Mouse (Mus musculus) hindbrain, embryonic 14.5 days (tissue): ENCODE measurements around the gene Fbxo11. TPM values are rescaled to one million over a fixed set of nuclear protein-coding genes. Genes with fewer than 3 reads are reported as not detected.
"Not testable (repeated sequence)": the region's sequence is repeated elsewhere in the genome, so short reads cannot be mapped to it uniquely, and the experiment has no call there.

Source experiments
- ATAC-seq: fragments of 200-750 bp; cut with Nextera tagmentation; 2 replicates; pipeline ENCODE4 v1.8.0; 2017; ENCODE audit warnings: moderate number of reproducible peaks, mild to moderate bottlenecking, moderate TSS enrichment, moderate library complexity; ENCODE audit not compliant: low FRiP score
- DNase-seq: peaks from one replicate; pipeline ENCODE4 v3.0.0-alpha.2; 2015; ENCODE audit warnings: low spot score
- H3K27ac ChIP-seq: fragments of 300-500 bp; sonication (generic); 2 replicates; pipeline ENCODE4 v1.5.1; 2014; ENCODE audit warnings: mild to moderate bottlenecking, moderate library complexity
- H3K27me3 ChIP-seq: fragments of 300-500 bp; sonication (generic); 2 replicates; pipeline ENCODE4 v1.6.1; 2014; ENCODE audit warnings: mild to moderate bottlenecking, low read length, mixed read lengths; ENCODE audit not compliant: control insufficient read depth, insufficient read depth
- H3K36me3 ChIP-seq: fragments of 300-500 bp; sonication (generic); replicated peaks from 2 replicates; pipeline ENCODE4 v1.6.1; 2014; ENCODE audit not compliant: control insufficient read depth, insufficient read depth
- H3K4me1 ChIP-seq: fragments of 300-500 bp; sonication (generic); replicated peaks from 2 replicates; pipeline ENCODE4 v1.6.1; 2014; ENCODE audit warnings: antibody characterized with exemption, low read length, mixed read lengths; ENCODE audit not compliant: control insufficient read depth, insufficient read depth
- H3K4me2 ChIP-seq: fragments of 300-500 bp; sonication (generic); replicated peaks from 2 replicates; pipeline ENCODE4 v1.6.1; 2014; ENCODE audit warnings: mild to moderate bottlenecking, moderate library complexity
- H3K4me3 ChIP-seq: fragments of 300-500 bp; sonication (generic); replicated peaks from 2 replicates; pipeline ENCODE4 v1.5.1; 2014; ENCODE audit warnings: mild to moderate bottlenecking, low read length
- H3K9ac ChIP-seq: fragments of 300-500 bp; sonication (generic); 2 replicates; pipeline ENCODE4 v1.6.1; 2014
- H3K9me3 ChIP-seq: fragments of 300-500 bp; sonication (generic); 2 replicates; pipeline ENCODE4 v1.6.1; 2016; ENCODE audit warnings: low read length; ENCODE audit not compliant: control insufficient read depth
- WGBS: fragments of 180-500 bp; shearing (Covaris S2); extraction: QIAGEN DNeasy Blood & Tissue Kit; methylation state at CpG from one replicate; pipeline ENCODE4 v1.1.7; 2014; 5-methylcytosine and 5-hydroxymethylcytosine counted together
- polyA plus RNA-seq: library from polyadenylated mRNA; unstranded; fragments of >200 nt; fragmentation: Nextera tagmentation; extraction: Ambion mirVana; gene quantifications from 2 replicates; pipeline ENCODE4 v1.2.1, GENCODE M21; 2014

Fbxo11 gene
- polyA plus RNA-seq, 1 experiment from 2014 or later: 42.0 TPM

- H3K9me3 ChIP-seq: no peaks in the 10 kb centered on the region
- H3K36me3 ChIP-seq: no peaks in the 10 kb centered on the region
- 92% methylated on average over 13 of the region's 14 CpGs for WGBS
- no peaks in the 10 kb centered on the region for H3K4me1 ChIP-seq
- H3K27ac ChIP-seq: no peak overlapping the region
- no peak overlapping the region for H3K4me2 ChIP-seq
- DNase-seq: no peak
- no peaks in the 10 kb centered on the region for H3K27me3 ChIP-seq
- H3K4me3 ChIP-seq: no peak overlapping the region
- ATAC-seq: no peak
- H3K9ac ChIP-seq: no peak overlapping the region
Measured at GRCm38 (mm10) chr17:87963081-87964075, 101.7 kb downstream of the Fbxo11 start.

GRCm38 (mm10) chr17:87959931-87960330 is 105.2 kb downstream of the Fbxo11 start:
- not testable (repeated sequence) for H3K4me1 ChIP-seq, H3K27me3 ChIP-seq, DNase-seq, H3K9ac ChIP-seq, H3K4me2 ChIP-seq, ATAC-seq, H3K4me3 ChIP-seq, H3K27ac ChIP-seq, H3K9me3 ChIP-seq, H3K36me3 ChIP-seq
- 91% methylated on average over 5 of the region's 5 CpGs for WGBS

GRCm38 (mm10) chr17:87959406-87959805 is 105.7 kb downstream of the Fbxo11 start:
- not testable (repeated sequence) for H3K9me3 ChIP-seq

DNA sequence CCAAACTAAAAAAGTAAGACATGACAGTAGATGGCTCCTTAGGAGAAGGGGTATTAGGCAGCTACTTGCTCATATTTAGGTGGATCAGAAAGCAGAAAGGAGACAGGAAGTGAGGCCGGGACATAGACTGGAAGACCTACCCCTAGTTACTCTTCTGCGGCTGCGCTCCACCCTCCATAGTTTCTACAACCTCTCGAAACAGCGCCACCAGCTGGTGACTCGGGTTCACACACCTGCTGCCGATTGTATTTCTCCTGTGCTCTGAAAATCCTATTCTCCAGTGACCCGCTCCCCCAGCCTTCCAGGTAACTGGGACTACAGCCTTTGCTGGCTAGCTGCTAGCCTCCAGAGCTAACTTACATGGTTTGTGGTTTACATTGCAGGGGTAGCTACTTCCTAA is 106.8 kb downstream of the Fbxo11 start:
- Histone ChIP-seq H3K27me3 (no peaks in the 10 kb centered on the region), H3K9ac (no peak overlapping the region), H3K4me1 (no peaks in the 10 kb centered on the region), H3K4me3 (no peak overlapping the region), H3K9me3 (no peaks in the 10 kb centered on the region), H3K27ac (no peak overlapping the region), H3K36me3 (no peaks in the 10 kb centered on the region), H3K4me2 (no peak overlapping the region)
- no peak for DNase-seq
- ATAC-seq: no peak
- WGBS: 68% methylated on average over 8 of the region's 8 CpGs

More at GRCm38 (mm10) chr17:87959406-87959805, 105.7 kb downstream of the Fbxo11 start:
- H3K4me3 ChIP-seq, H3K36me3 ChIP-seq, ATAC-seq, H3K27me3 ChIP-seq, H3K4me2 ChIP-seq, H3K4me1 ChIP-seq, DNase-seq, H3K9ac ChIP-seq, H3K27ac ChIP-seq: not testable (repeated sequence)
- 94% methylated on average over 11 of the region's 11 CpGs for WGBS

DNA sequence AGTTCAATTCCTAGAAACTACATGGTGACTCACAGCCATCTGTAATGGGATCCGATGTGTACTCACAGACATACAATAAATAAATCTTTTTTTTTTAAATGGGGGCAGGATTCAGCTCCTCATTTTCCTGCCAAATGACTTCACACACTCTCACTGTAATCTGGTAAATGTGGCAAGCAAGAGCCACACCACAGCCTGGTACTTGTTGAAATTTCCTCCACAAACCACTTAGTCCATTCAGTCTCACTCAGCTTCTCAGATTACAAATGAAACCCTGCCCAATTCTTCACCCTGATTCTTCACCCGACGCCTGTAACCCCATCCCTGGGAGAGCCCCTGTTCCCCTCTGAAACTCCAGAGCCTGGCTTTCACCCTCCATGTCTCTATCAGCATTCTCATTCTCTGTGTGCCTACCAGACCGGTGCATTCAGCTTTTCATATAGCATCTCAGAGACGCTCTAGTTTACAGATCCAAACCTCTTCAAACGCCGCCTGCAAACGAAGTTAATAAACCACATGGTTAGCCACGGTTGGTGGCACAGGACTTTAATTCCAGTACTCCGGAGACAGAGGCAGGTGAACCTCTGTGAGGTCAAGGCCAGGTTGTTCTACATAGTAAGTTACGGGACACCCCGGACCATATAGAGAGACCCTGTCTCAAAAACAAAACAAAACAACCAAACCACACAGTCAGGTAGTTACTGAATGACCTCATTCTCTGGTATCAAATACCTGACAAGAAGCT is 107.8 kb downstream of the Fbxo11 start:
- H3K4me1 ChIP-seq: no peaks in the 10 kb centered on the region
- no peaks in the 10 kb centered on the region for H3K9me3 ChIP-seq
- DNase-seq (no peak), ATAC-seq (no peak)
- H3K27ac ChIP-seq: no peak overlapping the region
- H3K4me3 ChIP-seq: no peak overlapping the region
- no peaks in the 10 kb centered on the region for H3K27me3 ChIP-seq
- WGBS: 78% methylated on average over 12 of the region's 12 CpGs
- no peaks in the 10 kb centered on the region for H3K36me3 ChIP-seq
- H3K4me2 ChIP-seq: no peak overlapping the region
- no peak overlapping the region for H3K9ac ChIP-seq

DNA sequence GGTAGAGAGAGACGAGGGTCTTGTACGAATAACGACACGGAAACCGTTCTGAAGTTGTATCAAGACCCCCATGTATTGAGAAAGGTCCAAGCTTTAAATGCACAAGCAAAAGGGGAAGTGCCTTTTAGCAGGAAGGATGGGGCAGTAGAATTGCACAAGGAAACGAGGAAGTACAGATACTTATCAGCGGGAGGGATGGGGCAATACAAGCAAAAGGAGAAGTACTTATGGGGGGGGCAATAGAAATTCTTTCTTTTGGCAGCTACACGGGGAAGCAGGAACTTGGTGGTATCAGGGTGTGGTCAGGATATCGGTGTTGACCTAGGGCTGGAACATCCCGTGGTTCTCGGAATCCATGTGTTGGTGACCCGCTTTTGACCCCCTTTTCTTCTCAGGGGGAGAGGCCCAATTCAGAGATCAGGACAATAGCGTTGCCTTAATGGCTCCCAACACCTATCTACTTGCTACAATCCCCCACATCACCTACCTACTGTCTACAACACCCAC is 110.4 kb downstream of the Fbxo11 start:
- not testable (repeated sequence) for H3K27me3 ChIP-seq, ATAC-seq, H3K9me3 ChIP-seq, H3K4me1 ChIP-seq, H3K4me2 ChIP-seq, H3K9ac ChIP-seq, DNase-seq, H3K36me3 ChIP-seq, H3K27ac ChIP-seq, H3K4me3 ChIP-seq
- 94% methylated on average over 13 of the region's 13 CpGs for WGBS

DNA sequence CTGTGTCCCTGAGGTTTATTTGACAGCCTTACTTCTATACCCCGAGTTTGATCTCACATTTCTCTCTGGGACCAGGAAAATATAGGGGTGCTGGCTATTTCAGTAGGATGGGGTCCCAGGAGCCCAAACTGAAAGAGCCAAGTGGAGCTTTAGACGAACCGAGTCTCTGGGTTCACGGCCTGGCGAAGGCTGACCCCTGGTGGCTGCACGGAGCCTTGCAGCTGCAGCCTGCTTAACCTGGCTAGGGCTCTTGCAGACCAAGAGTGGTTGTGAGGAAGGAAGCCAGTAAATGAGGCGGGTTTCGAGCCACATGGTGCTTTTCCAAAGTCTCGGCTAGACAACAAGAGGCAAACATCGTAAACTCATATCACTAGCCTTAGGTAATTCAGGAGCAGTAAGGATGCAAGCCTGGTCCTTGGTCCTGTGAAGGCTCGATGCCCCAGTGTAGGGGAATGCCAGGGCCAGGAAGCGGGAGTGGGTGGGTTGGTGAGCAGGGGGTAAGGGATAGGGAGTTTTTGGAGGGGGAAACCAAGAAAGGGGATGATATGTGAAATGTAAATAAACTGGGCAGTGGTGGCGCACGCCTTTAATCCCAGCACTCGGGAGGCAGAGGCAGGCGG is 116.0 kb downstream of the Fbxo11 start:
- H3K4me3 ChIP-seq: no peak overlapping the region

More for the DNA sequence above, 116.0 kb downstream of the Fbxo11 start:
- Histone ChIP-seq H3K27me3 (no peaks in the 10 kb centered on the region), H3K4me1 (no peaks in the 10 kb centered on the region), H3K4me2 (no peak overlapping the region), H3K27ac (no peak overlapping the region), H3K36me3 (no peaks in the 10 kb centered on the region), H3K9ac (no peak overlapping the region), H3K9me3 (no peaks in the 10 kb centered on the region)
- 47% methylated on average over 16 of the region's 16 CpGs for WGBS
- DNase-seq (peak; percentile 87), ATAC-seq (peak; percentile 80; the same call in 1 of the 2 replicates)
